Mouse (Mus musculus): ENCODE measurements around the gene Zfp74. TPM values are rescaled to one million over a fixed set of nuclear protein-coding genes. Genes with fewer than 3 reads are reported as not detected.

The Zfp74 gene
- polyA plus RNA-seq, 1 experiment, result 1.2 TPM

DNA sequence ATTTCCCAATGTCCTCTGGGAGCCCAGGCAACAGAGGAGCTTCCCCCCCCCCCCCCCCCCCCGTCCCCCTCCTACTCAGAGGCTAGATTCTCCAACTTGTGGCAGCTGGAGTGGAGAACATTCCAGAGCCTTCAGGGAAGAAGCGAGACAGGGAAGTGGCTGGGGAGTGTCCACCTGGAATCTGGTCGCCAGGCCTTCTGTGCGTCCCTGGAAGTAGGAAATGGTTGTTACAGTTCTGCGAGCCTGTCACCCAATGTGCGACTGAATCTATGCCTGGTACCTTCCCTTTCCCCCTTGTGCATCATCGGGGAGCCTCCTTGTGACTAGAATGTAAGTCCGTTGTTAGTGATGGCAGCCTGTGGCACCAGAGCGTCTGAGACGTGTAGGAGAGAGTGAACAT is 2.4 kb upstream of the Zfp74 start:
- TF ChIP-seq GATA1 (IDR thresholded peaks at IDR 0.05; ENCODE audit: borderline replicate concordance, low read length), result no peak
- H3K36me3 ChIP-seq (replicated peaks; ENCODE audit: low read length), result peaks cover 9% of the 10 kb centered on the region
- H3K27me3 ChIP-seq (replicated peaks), result no peaks in the 10 kb centered on the region
- peaks cover 8% of the 10 kb centered on the region for H3K9me3 ChIP-seq
- H3K4me1 ChIP-seq, result peaks cover 22% of the 10 kb centered on the region
- no peak overlapping the region for H3K4me3 ChIP-seq (replicated peaks)

DNA sequence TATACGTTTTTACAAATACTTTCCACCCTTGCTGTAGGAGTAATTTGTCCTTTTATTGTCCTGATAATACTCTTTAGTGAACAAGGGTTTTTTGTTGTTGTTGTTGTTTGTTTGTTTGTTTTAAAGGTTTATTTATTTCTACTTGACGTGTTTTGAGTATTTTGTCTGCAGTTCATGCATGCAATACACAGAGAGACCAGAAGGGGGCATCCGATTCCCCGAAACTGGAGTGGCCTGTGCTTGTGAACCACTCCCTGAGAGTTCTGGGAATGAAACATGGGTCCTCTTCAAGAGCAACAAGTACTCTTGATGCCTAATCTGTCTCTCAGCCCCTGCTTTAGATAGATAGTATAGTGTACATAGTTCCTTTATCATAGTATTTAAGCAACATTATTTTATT is 842 bp upstream of the Zfp74 start:
- Histone ChIP-seq H3K4me1 (peaks cover 22% of the 10 kb centered on the region), H3K9me3 (peaks cover 8% of the 10 kb centered on the region), H3K27me3 (replicated peaks) (no peaks in the 10 kb centered on the region), H3K4me3 (replicated peaks) (peak overlapping the region; percentile 95), H3K36me3 (replicated peaks; ENCODE audit: low read length) (peaks cover 24% of the 10 kb centered on the region)
- TF ChIP-seq FLI1 (IDR thresholded peaks at IDR 0.05; ENCODE audit: low read length) (no peak), GATA1 (IDR thresholded peaks at IDR 0.05; ENCODE audit: borderline replicate concordance, low read length) (no peak)

- Histone ChIP-seq H3K27me3 (replicated peaks) (no peaks in the 10 kb centered on the region), H3K36me3 (replicated peaks; ENCODE audit: low read length) (peaks cover 28% of the 10 kb centered on the region), H3K4me1 (peaks cover 17% of the 10 kb centered on the region), H3K9me3 (peaks cover 9% of the 10 kb centered on the region), H3K4me3 (replicated peaks) (peak overlapping the region; percentile 95)
- TF ChIP-seq GATA1 (IDR thresholded peaks at IDR 0.05; ENCODE audit: borderline replicate concordance, low read length) (no peak), FLI1 (IDR thresholded peaks at IDR 0.05; ENCODE audit: low read length) (no peak)
Observed at GRCm38 (mm10) chr7:29953086-29953485, 803 bp downstream of the Zfp74 start.

GRCm38 (mm10) chr7:29944201-29944600 is 9.7 kb downstream of the Zfp74 start:
- Histone ChIP-seq H3K27me3 (replicated peaks) (no peaks in the 10 kb centered on the region), H3K4me3 (replicated peaks) (no peak overlapping the region), H3K4me1 (no peaks in the 10 kb centered on the region), H3K36me3 (replicated peaks; ENCODE audit: low read length) (peaks cover 44% of the 10 kb centered on the region), H3K9me3 (0 out of 2 replicates have a peak, but pooled peaks cover 2% of the 10 kb centered on the region)
- TF ChIP-seq GATA1 (IDR thresholded peaks at IDR 0.05; ENCODE audit: borderline replicate concordance, low read length) (no peak), FLI1 (IDR thresholded peaks at IDR 0.05; ENCODE audit: low read length) (no peak)

DNA sequence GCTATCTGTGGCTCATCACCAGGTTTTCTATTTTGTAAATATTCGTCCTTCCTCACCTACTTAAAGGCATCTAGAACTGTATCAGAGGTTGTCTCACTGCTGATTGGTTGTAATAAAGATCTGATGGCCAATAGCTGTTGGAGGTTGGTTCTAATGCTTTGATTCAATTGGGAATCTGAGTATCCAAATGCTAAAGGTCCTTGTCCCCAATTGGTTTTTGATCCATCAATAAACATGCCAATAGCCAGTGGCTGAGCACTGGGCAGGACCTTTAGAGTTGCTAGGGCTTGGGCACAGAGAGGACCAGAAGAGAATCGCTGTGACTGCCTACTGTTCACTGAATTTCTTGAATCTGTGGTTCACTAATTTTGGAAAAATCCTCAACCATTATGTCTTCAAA is 10.2 kb downstream of the Zfp74 start:
- Histone ChIP-seq H3K9me3 (0 out of 2 replicates have a peak, but pooled peaks cover 2% of the 10 kb centered on the region), H3K4me3 (replicated peaks) (no peak overlapping the region), H3K4me1 (no peaks in the 10 kb centered on the region), H3K27me3 (replicated peaks) (no peaks in the 10 kb centered on the region), H3K36me3 (replicated peaks; ENCODE audit: low read length) (peaks cover 44% of the 10 kb centered on the region)
- TF ChIP-seq FLI1 (IDR thresholded peaks at IDR 0.05; ENCODE audit: low read length) (no peak), GATA1 (IDR thresholded peaks at IDR 0.05; ENCODE audit: borderline replicate concordance, low read length) (no peak)

DNA sequence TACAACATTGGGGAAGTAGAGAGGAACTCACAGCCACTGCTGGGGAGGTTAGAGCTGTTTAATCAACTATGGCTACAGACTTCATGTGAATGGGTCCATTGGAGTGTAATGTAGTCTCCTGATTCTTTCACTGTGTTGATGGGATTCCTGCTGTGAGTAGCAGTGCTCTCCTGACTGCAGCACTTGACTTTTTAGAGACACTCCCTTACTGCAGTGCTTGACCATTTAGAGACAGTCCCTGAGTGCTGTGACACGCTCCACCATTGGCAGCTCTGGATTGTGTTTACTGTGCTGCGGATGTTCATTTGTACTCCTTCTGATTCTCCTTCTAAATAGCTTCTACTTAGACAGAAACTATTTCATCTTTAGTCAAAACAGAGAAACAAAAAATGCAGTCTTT is 11.1 kb downstream of the Zfp74 start:
- Histone ChIP-seq H3K4me3 (replicated peaks) (no peak overlapping the region), H3K36me3 (replicated peaks; ENCODE audit: low read length) (peaks cover 50% of the 10 kb centered on the region), H3K27me3 (replicated peaks) (no peaks in the 10 kb centered on the region), H3K4me1 (no peaks in the 10 kb centered on the region), H3K9me3 (0 out of 2 replicates have a peak, but pooled peaks cover 2% of the 10 kb centered on the region)
- TF ChIP-seq GATA1 (IDR thresholded peaks at IDR 0.05; ENCODE audit: borderline replicate concordance, low read length) (no peak), FLI1 (IDR thresholded peaks at IDR 0.05; ENCODE audit: low read length) (no peak)

DNA sequence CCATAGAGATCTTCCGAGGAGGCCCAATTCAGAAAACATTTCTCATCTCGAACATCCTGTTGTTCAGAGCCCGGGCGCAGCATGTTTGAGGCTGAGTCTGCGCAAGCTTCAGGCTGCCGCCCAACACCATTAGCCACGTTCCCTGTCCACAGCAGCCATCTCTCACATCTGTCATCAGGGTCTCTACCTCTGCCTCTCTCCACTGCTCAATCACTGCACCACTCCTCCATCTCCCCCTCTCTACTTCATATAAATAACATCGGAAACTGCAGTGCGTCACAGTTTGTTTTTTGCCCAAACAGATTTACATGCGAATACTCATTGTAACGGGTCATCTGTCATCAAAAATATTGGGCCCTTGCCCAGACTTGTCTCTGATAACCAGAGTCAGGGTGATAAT is 12.9 kb downstream of the Zfp74 start:
- no peak overlapping the region for H3K4me3 ChIP-seq (replicated peaks)
- H3K36me3 ChIP-seq (replicated peaks; ENCODE audit: low read length), result peaks cover 64% of the 10 kb centered on the region
- TF ChIP-seq GATA1 (IDR thresholded peaks at IDR 0.05; ENCODE audit: borderline replicate concordance, low read length), result no peak
- no peak for TF ChIP-seq FLI1 (IDR thresholded peaks at IDR 0.05; ENCODE audit: low read length)
- H3K27me3 ChIP-seq (replicated peaks), result no peaks in the 10 kb centered on the region
- 0 out of 2 replicates have a peak, but pooled peaks cover 2% of the 10 kb centered on the region for H3K9me3 ChIP-seq
- no peaks in the 10 kb centered on the region for H3K4me1 ChIP-seq

GRCm38 (mm10) chr7:29938856-29939255 is 15.0 kb downstream of the Zfp74 start:
- H3K4me3 ChIP-seq (replicated peaks), result no peak overlapping the region
- no peaks in the 10 kb centered on the region for H3K27me3 ChIP-seq (replicated peaks)
- H3K9me3 ChIP-seq, result peaks cover 22% of the 10 kb centered on the region
- H3K4me1 ChIP-seq, result no peaks in the 10 kb centered on the region
- H3K36me3 ChIP-seq (replicated peaks; ENCODE audit: low read length), result peaks cover 83% of the 10 kb centered on the region
- no peak for TF ChIP-seq FLI1 (IDR thresholded peaks at IDR 0.05; ENCODE audit: low read length)
- no peak for TF ChIP-seq GATA1 (IDR thresholded peaks at IDR 0.05; ENCODE audit: borderline replicate concordance, low read length)

- Histone ChIP-seq H3K27me3 (replicated peaks) (no peaks in the 10 kb centered on the region), H3K4me1 (no peaks in the 10 kb centered on the region), H3K4me3 (replicated peaks) (no peak overlapping the region), H3K36me3 (replicated peaks; ENCODE audit: low read length) (peaks cover 12% of the 10 kb centered on the region), H3K9me3 (peaks cover 44% of the 10 kb centered on the region)
- TF ChIP-seq FLI1 (IDR thresholded peaks at IDR 0.05; ENCODE audit: low read length), result no peak
- TF ChIP-seq GATA1 (IDR thresholded peaks at IDR 0.05; ENCODE audit: borderline replicate concordance, low read length), result no peak
Observed at GRCm38 (mm10) chr7:29922780-29923179, 31.1 kb downstream of the Zfp74 start.

DNA sequence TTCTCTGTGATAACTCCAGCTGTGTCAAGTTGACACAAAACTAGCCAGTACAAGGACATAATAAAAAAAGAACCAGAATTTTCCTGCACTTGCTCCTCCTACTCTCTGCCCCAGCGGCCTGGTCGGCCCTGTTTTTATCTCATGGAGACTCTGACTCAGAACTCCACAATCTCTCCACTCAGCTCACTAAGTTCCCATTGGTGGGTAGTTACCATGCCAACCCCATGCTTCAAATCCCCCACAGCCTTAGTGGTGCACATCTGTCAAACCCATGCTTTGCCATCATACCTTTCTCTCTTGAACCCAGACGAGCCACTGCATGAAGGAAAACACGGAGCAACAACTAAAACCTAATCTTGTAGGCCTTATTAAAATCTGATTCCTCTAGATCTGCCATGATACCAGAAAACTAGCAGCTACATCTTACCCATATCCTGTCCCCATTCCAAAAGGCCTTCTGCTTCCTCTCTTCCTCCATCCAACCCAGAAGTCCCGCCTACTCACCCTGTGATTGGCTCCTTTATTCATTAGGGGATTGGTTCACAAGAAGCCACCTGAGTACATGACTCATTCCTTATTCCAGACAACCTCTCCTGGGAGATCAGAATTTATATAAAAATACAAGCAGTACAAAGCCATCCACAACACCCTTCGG is 32.3 kb downstream of the Zfp74 start:
- Histone ChIP-seq H3K36me3 (replicated peaks; ENCODE audit: low read length) (peaks cover 19% of the 10 kb centered on the region), H3K4me1 (no peaks in the 10 kb centered on the region), H3K27me3 (replicated peaks) (no peaks in the 10 kb centered on the region), H3K4me3 (replicated peaks) (no peak overlapping the region), H3K9me3 (peaks cover 52% of the 10 kb centered on the region)
- TF ChIP-seq GATA1 (IDR thresholded peaks at IDR 0.05; ENCODE audit: borderline replicate concordance, low read length) (no peak), FLI1 (IDR thresholded peaks at IDR 0.05; ENCODE audit: low read length) (no peak)

Data from megakaryocyte, embryonic 14.5 days (primary cell).